8 mouse cellular contexts compared by ENCODE assay signal in genomic region chr19:34550534-34551223, GRCm38 (mm10). TPM values are rescaled to one million over a fixed set of nuclear protein-coding genes. Genes with fewer than 3 reads are reported as not detected.
A peak's percentile ranks its signal among the peaks of the same experiment; 100 is the strongest.
DNase-seq lines count a peak whose midpoint lies in the region; ATAC-seq and TF ChIP-seq lines count a peak whose summit lies in the region.

TSS of gene Ifit2 (plus strand) at chr19:34550694.

- TF ChIP-seq EP300 in lung, postnatal 0 days (IDR thresholded peaks at IDR 0.05) = no peak

- H3K27me3 ChIP-seq in lung, postnatal 0 days (replicated peaks; ENCODE audit: insufficient read depth, low read length) = no peaks in the 10 kb centered on the region

- TF ChIP-seq CTCF in lung, postnatal 0 days (IDR thresholded peaks at IDR 0.05) = peak; percentile 73

- H3K4me1 ChIP-seq in lung, postnatal 0 days (ENCODE audit: insufficient read depth, low read depth, low read length) = peaks cover 6% of the 10 kb centered on the region

- peak; percentile 85 for DNase-seq in Muller cell, postnatal 12 days (ENCODE audit: inconsistent ontology term)
- DNase-seq in cerebellum, adult 8-10 months = peak; percentile 37
- DNase-seq in forelimb bud, embryonic 11.5 days (ENCODE audit: low read depth, low spot score) = peak; percentile 76
- DNase-seq in layer of hippocampus, adult 9-11 months = peak; percentile 81
- peak; percentile 92 for DNase-seq in lung, postnatal 0 days (ENCODE audit: low spot score)
- DNase-seq in ovary, postnatal 10 days (ENCODE audit: low spot score) = peak; percentile 23
- DNase-seq in thymus, postnatal 0 days (ENCODE audit: low spot score) = peak; percentile 88

- peak within 1 kb of the TSS; percentile 48 for H3K4me3 ChIP-seq in lung, postnatal 0 days (ENCODE audit: low read depth, low read length)

- H3K9ac ChIP-seq in lung, postnatal 0 days (replicated peaks; ENCODE audit: low read depth) = no peak within 1 kb of the TSS

- no peaks in the 10 kb centered on the region for H3K36me3 ChIP-seq in lung, postnatal 0 days (ENCODE audit: insufficient read depth, low read length)

- WGBS in lung, postnatal 0 days = under 1% methylated on average over 22 of the region's 22 CpGs

- H3K4me2 ChIP-seq in lung, postnatal 0 days (replicated peaks; ENCODE audit: low read depth, low read length) = peak within 1 kb of the TSS; percentile 65

- H3K9me3 ChIP-seq in lung, postnatal 0 days (ENCODE audit: low read length) = no peaks in the 10 kb centered on the region; the same call in 1 of the 2 replicates

- H3K27ac ChIP-seq in lung, postnatal 0 days (ENCODE audit: low read length) = peak within 1 kb of the TSS; percentile 68

- ATAC-seq in hematopoietic stem cell, adult 5-6 weeks (replicated peaks in 1 of 2; ENCODE audit: insufficient read depth in 1 of 2, low FRiP score in 2 of 2, low TSS enrichment in 1 of 2, low read depth in 1 of 2, poor library complexity in 2 of 2, severe bottlenecking in 2 of 2) = peak; percentile 95 to 96
- ATAC-seq in lung, postnatal 0 days = peak; percentile 86

RNA-seq across cellular contexts. Expression of gene Ifit2, which starts in this region (rescaled TPM):
- 28.9 and 29.6 TPM in 2 replicates for total RNA-seq in hematopoietic stem cell, adult 5-6 weeks (2017)
- 9.1 and 10.7 TPM in 2 replicates for polyA plus RNA-seq in lung, postnatal 0 days (2015; fragmentation: Nextera tagmentation; extraction: Ambion mirVana)
- polyA plus RNA-seq in thymus, postnatal 0 days (2015; fragmentation: Nextera tagmentation; extraction: Ambion mirVana) = 17.2 and 17.8 TPM in 2 replicates

Comparison
In these comparisons a context has a peak if more than half of its experiments do, and no peak if none do; other contexts are left out.
1. Peak in every context shown above with its lines: DNase-seq, ATAC-seq, H3K4me3 ChIP-seq and H3K27ac ChIP-seq.
2. DNase-seq: peak in every context shown above with its lines; median percentile 92 in lung, postnatal 0 days; 88 in thymus, postnatal 0 days; 85 in Muller cell, postnatal 12 days; 81 in layer of hippocampus, adult 9-11 months; 76 in forelimb bud, embryonic 11.5 days; 37 in cerebellum, adult 8-10 months; 23 in ovary, postnatal 10 days.